Mouse (Mus musculus): ENCODE results near the gene Snrpg.
A peak's percentile ranks its signal among the peaks of the same experiment; 100 is the strongest.
"Not testable (repeated sequence)": the region's sequence is repeated elsewhere in the genome, so short reads cannot be mapped to it uniquely, and the experiment has no call there.

Gene Snrpg

GRCm38 (mm10) chr6:86370764-86371339, at the start of gene Snrpg:
Gene Snrpg (plus strand): TSS chr6:86371304.
- no peak for DNase-seq

DNA sequence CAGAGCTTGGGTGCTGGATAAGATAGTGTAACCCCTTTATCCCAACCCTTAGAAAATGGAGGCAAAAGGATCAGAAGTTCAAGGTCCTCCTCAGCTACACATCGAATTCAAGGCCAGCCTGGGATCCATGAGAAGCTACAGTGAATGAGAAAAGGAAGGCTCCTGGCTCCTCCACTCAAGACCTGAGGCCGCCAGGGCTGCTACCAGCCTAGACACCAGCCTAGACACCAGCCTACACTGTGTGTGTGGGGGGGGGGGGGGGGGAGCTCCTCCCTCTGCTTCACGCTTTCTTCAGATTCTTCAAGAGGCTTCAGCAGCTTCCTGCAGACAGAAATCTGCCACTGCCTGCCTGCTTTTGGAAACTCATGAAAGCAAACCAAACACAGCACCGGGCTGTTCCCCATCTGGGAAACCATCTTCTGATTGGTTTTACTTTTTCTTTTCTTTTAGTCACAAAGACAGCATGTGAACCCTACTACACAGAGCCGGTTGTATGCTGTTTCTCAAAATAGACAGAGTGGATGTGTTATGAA, 49.0 kb upstream of the Snrpg start:
- DNase-seq, result no peak

DNA sequence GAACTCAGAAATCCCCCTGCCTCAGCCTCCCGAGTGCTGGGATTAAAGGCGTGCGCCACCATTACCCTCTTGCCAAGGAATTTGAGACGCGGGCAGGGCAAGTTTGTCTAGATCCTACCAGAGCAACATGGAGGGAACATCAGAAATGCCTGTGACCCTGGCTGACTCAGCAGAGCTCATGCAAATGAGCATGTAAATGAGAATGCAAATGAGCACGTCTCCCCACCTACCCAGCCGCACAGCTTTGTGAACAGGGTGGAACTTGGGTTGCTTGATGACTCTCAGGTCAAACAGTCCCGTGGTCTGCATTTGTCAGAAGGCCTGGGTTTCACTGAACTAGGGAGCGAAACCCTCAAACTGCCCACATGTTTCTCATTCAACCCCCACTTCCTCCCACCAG, 48.1 kb upstream of the Snrpg start:
- DNase-seq, result no peak

DNA sequence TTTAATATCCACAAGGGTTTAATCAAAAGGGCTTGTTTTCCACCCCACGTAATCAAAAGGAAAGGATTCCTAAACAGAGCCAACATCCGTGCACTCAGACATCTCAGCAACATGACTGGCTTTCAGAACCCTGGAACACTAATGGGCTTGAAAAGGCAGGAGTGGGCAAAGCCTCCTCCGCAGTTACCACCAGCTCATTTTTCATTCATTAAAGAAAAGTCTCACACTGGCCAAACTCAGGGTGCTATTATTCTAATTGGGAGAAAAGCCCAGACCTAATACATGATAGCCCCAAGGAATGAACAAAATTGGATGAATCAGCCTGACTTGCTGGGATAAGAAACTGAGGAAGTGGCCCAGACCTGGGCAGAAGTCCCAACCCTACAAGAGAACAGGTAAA, 46.7 kb upstream of the Snrpg start:
- DNase-seq, result no peak

- DNase-seq, result no peak
Observed at GRCm38 (mm10) chr6:86325646-86326045, 45.5 kb upstream of the Snrpg start.

DNA sequence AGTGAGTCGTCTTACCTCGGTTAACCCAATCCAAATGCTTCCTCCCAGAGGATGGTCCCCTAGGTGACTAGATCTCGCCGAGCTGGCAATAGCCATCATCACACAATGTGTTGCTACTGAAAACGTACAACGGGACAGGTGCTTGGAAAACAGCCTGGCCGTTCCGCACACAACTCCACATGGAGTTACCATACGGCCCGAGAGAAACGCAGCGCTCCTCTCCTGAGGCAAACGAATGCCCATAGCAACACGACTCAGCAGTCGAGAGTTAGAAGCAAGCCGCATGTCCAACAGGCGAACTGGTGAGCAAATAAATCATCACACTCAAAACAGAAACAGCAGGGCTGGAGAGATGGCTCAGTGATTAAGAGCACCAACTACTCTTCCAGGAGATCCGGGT, 44.2 kb upstream of the Snrpg start:
- no peak for DNase-seq

- no peak for DNase-seq
Observed at GRCm38 (mm10) chr6:86328369-86328768, 42.7 kb upstream of the Snrpg start.

- no peak for DNase-seq
Observed at GRCm38 (mm10) chr6:86329943-86330342, 41.2 kb upstream of the Snrpg start.

DNA sequence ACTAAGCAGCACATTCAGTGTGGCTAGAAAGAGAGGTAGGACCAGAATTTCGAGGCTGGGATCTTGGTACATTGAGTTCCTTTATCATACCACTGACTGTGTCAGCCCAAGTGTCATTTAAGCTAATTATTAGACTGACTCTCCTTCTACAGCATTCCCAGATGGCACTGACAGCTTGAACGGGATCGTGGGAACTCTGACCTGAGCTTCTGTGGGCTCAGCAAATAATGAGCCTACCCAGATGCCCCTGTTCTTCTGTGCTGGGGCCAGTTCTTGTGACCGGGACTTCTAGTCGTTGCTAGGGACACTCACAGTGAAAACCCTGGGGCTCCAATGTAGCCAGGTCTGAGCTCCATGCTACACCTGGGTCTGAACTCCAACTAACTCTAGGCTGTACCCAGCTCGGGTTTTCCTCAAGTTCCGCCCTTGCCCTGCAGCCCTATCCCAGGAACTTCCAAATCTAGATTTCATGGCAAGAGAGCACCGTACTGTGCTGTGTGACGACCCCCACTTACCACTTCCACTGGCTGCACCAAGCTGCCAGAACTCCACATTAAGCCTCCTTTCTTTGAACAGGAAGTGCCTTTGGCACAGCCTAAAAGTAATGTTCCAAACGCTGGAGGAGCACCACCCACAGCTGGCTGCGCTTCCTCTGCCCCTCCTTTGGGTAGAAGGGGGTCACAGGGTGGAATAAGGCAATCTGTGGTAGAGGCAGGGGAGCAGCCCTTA, 35.8 kb upstream of the Snrpg start:
- no peak for DNase-seq

DNA sequence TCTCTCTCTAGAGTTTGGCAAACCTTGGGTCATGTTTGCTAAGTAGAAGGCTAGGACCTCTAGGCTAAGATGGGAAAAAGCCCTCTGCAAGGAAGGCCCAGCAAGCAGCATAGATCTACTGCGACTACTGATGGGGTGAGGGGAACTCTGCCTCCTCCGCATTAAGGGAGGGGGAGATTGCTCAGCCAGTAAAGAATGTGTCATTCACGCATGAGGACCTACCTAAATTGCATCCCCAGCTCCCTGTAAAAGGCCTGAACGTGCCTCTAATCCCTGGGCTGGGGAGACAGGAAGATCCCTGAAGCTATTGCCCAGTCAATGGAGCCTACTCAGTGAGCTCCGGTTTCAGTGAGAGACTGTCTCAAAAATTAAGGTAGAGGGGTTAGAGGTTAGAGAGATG, 35.2 kb upstream of the Snrpg start:
- DNase-seq, result no peak

- DNase-seq, result not testable (repeated sequence)
Observed at GRCm38 (mm10) chr6:86336340-86336739, 34.8 kb upstream of the Snrpg start.

DNA sequence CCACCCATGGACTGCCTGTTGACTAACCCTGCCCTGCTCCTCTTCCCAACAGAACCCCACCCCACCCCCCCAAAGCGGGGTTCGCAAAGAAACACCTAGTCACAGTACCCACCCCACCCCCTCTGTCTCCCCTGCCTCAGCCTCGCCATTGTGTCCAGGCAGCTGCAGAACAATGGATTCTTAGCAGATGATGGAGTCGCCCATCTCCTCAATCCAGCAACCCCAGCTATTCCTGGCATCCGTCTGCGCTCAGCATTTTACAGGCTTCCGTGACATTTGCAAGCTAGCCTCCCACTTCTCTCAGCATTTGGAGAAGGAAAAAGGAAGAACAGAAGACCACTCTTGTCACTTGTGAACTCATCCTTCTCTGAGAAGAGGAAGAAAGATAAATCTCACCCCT, 27.4 kb upstream of the Snrpg start:
- DNase-seq, result no peak

DNA sequence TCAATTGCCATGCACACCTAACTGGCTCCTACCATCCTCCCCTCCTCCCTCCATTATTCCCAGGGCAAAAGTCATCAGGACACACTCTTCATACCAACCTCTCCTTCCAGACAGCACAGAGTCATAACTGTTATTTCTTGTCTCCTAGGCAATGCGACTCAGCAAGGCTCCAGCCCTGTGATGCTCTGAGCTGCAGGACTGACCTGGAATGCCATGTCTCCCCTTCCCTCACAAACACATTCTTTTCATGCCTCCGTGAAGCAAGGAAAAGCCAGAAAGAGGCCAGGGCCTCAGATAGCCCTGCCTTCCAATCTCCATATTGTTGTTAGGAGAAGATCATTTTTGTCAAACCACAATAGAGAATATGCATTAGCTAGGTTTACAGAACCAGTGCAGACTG, 25.0 kb upstream of the Snrpg start:
- no peak for DNase-seq

- no peak for DNase-seq
Observed at GRCm38 (mm10) chr6:86349257-86349656, 21.8 kb upstream of the Snrpg start.

GRCm38 (mm10) chr6:86354948-86355347, 16.2 kb upstream of the Snrpg start:
- DNase-seq, result no peak

GRCm38 (mm10) chr6:86356956-86357355, 14.1 kb upstream of the Snrpg start:
- DNase-seq, result no peak

DNA sequence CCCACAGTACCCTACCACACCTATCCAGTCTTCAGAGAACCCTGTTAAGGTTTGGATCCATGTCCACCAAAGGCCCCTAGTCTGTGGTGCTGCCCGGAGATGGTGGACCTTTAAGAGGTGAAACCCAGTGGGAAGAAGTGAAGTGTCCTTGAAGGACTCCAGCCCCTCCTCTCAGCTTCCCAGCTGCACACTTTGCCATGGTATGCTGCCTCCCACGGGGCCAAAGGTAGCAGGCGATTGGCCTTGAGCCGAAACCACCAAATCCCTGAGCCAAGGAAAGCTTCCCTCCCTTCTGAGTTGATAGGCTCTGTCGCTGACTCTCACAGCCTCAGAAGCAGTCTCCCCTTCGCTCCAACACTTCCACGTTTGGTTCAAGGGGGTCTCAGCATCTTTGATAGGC, 10.4 kb upstream of the Snrpg start:
- DNase-seq, result no peak

DNA sequence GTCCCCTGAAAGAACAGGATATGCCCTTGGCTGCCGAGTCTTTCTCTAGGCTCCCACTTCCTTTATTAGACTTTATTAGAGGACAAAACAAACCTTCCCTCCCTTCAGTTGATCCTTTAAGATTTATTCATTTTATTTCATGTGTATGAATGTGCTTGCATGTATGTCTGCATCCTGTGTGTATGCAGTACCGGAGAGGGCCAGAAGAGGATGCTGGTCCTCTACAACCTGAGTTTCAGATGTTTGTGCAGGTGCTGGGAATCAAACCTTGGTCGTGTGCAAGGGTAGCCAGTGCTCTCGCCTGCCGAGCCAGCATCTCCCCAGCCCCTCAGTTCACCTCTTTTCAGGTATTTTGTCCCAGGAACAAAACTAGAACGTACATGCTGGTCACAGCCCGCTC, 9.7 kb upstream of the Snrpg start:
- no peak for DNase-seq

DNA sequence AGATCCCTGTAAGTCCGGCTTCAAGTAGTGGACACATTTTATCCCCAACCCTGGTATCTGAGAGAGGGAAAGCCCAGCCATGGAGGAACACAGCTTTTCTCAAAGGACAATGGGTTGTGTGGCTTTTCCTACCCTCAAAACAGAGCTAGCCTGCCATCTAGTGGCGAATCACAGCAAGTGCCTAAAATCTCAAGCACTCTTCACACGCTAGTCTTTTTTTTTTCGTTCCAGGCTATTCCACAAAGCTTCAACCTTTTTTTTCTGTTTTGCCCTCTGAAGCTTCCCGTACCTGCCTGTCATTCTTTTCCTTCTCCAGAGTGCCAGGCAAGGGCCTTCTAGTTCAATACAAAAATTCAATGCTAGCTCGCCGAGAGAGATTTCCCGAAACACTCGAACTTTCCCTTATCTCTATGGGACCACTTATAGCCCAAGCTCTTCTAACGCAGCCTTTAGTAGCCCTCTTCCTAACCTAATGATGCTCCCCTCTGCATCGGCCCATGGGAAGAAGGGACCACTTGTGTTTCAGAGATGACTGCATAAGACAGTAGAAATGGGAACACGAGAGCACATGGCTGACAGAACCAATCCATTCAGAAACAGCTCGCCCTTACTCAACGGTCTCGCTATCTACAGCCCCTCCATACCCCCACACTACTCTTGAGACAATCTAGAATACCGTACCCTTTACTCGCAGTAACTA, 6.5 kb upstream of the Snrpg start:
- DNase-seq, result peak; percentile 76

GRCm38 (mm10) chr6:86365371-86366124, 5.6 kb upstream of the Snrpg start, which contains the start of gene Fam136a:
Gene Fam136a (plus strand): TSS chr6:86365646.
- DNase-seq, result peak; percentile 98

- peak; percentile 39 for DNase-seq
Observed at GRCm38 (mm10) chr6:86366125-86366852, 4.8 kb upstream of the Snrpg start.

- DNase-seq, result no peak
Observed at GRCm38 (mm10) chr6:86366853-86367249, 4.3 kb upstream of the Snrpg start.
